Mouse (Mus musculus) T-helper 2 cell (primary cell): Measurements from ENCODE around the gene Hist1h2ao.
"Not testable (repeated sequence)": the region's sequence is repeated elsewhere in the genome, so short reads cannot be mapped to it uniquely, and the experiment has no call there.

ENCODE experiments used
- in situ Hi-C: fragments of 300-600 bp; cut with MboI, MseI; formaldehyde crosslinking; loops from one replicate; pipeline ENCODE4 v1.15.1; 2025; ENCODE audit warnings: high pct_unique_total_duplicates

Gene Hist1h2ao

GRCm38 (mm10) chr13:21811074-21811473 is 809 bp downstream of the Hist1h2ao start:
- in situ Hi-C loops, result not testable (repeated sequence)

GRCm38 (mm10) chr13:21811539-21811938 is 1.3 kb downstream of the Hist1h2ao start, which contains the start of gene Hist1h4m:
Gene Hist1h4m (plus strand): TSS chr13:21811746.
- in situ Hi-C loops, result not testable (repeated sequence)

- in situ Hi-C loops, result not testable (repeated sequence)
Measured at GRCm38 (mm10) chr13:21812092-21812491, 1.8 kb downstream of the Hist1h2ao start.

GRCm38 (mm10) chr13:21820082-21820890 is 10.0 kb downstream of the Hist1h2ao start:
- in situ Hi-C loops, result not testable (repeated sequence)

GRCm38 (mm10) chr13:21828511-21828910 is 18.2 kb downstream of the Hist1h2ao start:
- in situ Hi-C loops, result no loop called here

- in situ Hi-C loops, result no loop called here
Measured at GRCm38 (mm10) chr13:21830344-21830743, 20.1 kb downstream of the Hist1h2ao start.

- in situ Hi-C loops, result not testable (repeated sequence)
Measured at GRCm38 (mm10) chr13:21831418-21832394, 21.4 kb downstream of the Hist1h2ao start, which contains the start of gene Hist1h4n. Gene Hist1h4n (minus strand): TSS chr13:21832196.

- in situ Hi-C loops, result not testable (repeated sequence)
Measured at GRCm38 (mm10) chr13:21833461-21833860, 23.2 kb downstream of the Hist1h2ao start, which contains the start of the genes Hist1h2ap and Hist1h2br. Gene Hist1h2ap (minus strand): TSS chr13:21833507. Gene Hist1h2br (plus strand): TSS chr13:21833743.

- in situ Hi-C loops, result not testable (repeated sequence)
Measured at GRCm38 (mm10) chr13:21840508-21840907, 30.2 kb downstream of the Hist1h2ao start.

GRCm38 (mm10) chr13:21846356-21846755 is 36.1 kb downstream of the Hist1h2ao start:
- in situ Hi-C loops, result not testable (repeated sequence)

- in situ Hi-C loops, result no loop called here
Measured at GRCm38 (mm10) chr13:21847883-21848282, 37.6 kb downstream of the Hist1h2ao start.

GRCm38 (mm10) chr13:21850696-21851095 is 40.4 kb downstream of the Hist1h2ao start:
- in situ Hi-C loops, result loop anchor here (5.0 to 10.0 kb wide), 3 partner anchors 48 to 172 kb away; no protein-coding TSS in a partner anchor

- in situ Hi-C loops, result loop anchor here (5.0 to 10.0 kb wide), 3 partner anchors 50 to 170 kb away; no protein-coding TSS in a partner anchor
Measured at GRCm38 (mm10) chr13:21852215-21852945, 42.1 kb downstream of the Hist1h2ao start.

GRCm38 (mm10) chr13:21855146-21855545 is 44.9 kb downstream of the Hist1h2ao start:
- in situ Hi-C loops, result loop anchor here (10.0 kb wide), 1 partner anchor 70 kb away; no protein-coding TSS in a partner anchor

- in situ Hi-C loops, result loop anchor here (10.0 kb wide), 1 partner anchor 69 kb away; no protein-coding TSS in a partner anchor
Measured at GRCm38 (mm10) chr13:21855698-21856162, 45.5 kb downstream of the Hist1h2ao start.
